ENCODE assay signal across 10 mouse cellular contexts in the genomic region with DNA sequence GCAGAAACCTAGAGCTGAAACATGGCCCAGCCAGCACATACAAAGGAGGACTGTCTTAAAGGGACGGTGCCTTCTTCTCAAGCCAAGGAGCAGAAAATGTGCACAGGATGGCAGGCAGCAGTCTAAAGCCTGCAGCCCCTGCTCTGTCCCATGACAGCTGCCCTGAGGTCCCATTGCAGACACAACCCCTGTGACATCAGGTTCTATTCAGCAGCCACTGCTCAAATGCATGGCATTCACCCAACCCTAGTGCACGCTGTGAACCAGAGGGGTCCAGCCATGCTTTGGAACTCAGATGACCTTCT. TPM values are rescaled to one million over a fixed set of nuclear protein-coding genes. Genes with fewer than 3 reads are reported as not detected.
DNase-seq lines count a peak whose midpoint lies in the region; ATAC-seq lines count a peak whose summit lies in the region.
"Had no signal": no experiment of that assay in that cellular context is flagged by ENCODE, and none has a peak within 500 bp of the region (broad histone marks: within the 10 kb centered on the region; RNA-seq: fewer than 3 reads in every experiment).

No protein-coding gene starts in this region.

- no peak for DNase-seq in heart, embryonic 10.5 days (ENCODE audit: low spot score)
- no peak for DNase-seq in heart, postnatal 36 days
- DNase-seq in right cerebral cortex, postnatal 10 days (ENCODE audit: low spot score in 2 of 2) = peak; percentile 64 to 65
- DNase-seq in right cerebral cortex, adult 18-20 months = no peak
- DNase-seq in kidney, postnatal 36 days = no peak
- DNase-seq in thymus, adult 18-20 months = no peak

- WGBS in heart, embryonic 10.5 days = 61% methylated on average over 2 of the region's 2 CpGs
- 48% methylated on average over 2 of the region's 2 CpGs for WGBS in limb, embryonic 12.5 days

- no peak overlapping the region for H3K4me3 ChIP-seq in heart, embryonic 10.5 days
- no peak overlapping the region for H3K4me3 ChIP-seq in limb, embryonic 12.5 days (replicated peaks)

- intact Hi-C loops in heart, postnatal 36 days (cut with DNase I) = no loop called here

- H3K4me1 ChIP-seq in heart, embryonic 10.5 days = peaks cover 97% of the 10 kb centered on the region
- H3K4me1 ChIP-seq in limb, embryonic 12.5 days (replicated peaks) = peaks cover 77% of the 10 kb centered on the region

- no peaks in the 10 kb centered on the region for H3K9me3 ChIP-seq in heart, embryonic 10.5 days
- no peaks in the 10 kb centered on the region for H3K9me3 ChIP-seq in limb, embryonic 12.5 days

- peak overlapping the region; percentile 80 for H3K27ac ChIP-seq in heart, embryonic 10.5 days
- peak overlapping the region; percentile 86 for H3K27ac ChIP-seq in limb, embryonic 12.5 days

- H3K36me3 ChIP-seq in heart, embryonic 10.5 days = no peaks in the 10 kb centered on the region
- no peaks in the 10 kb centered on the region for H3K36me3 ChIP-seq in limb, embryonic 12.5 days

- peak overlapping the region; percentile 40 for H3K4me2 ChIP-seq in limb, embryonic 12.5 days
- H3K4me2 ChIP-seq: liver, embryonic 11.5 days had no signal

- no peak overlapping the region for H3K9ac ChIP-seq in limb, embryonic 12.5 days (replicated peaks)

- no peak for ATAC-seq in limb, embryonic 12.5 days (ENCODE audit: insufficient number of reproducible peaks, insufficient read depth, low FRiP score, low TSS enrichment, low read depth)
- no peak for ATAC-seq in inflammation-experienced regulatory T-cells, adult 6 months

- no peaks in the 10 kb centered on the region for H3K27me3 ChIP-seq in heart, embryonic 10.5 days (ENCODE audit: insufficient read depth, poor library complexity, severe bottlenecking)
- no peaks in the 10 kb centered on the region for H3K27me3 ChIP-seq in limb, embryonic 12.5 days
- H3K27me3 ChIP-seq: CH12.LX had no signal

RNA-seq across cellular contexts. Expression of a gene that starts 50.1 kb away (rescaled TPM):
- polyA plus RNA-seq in heart, embryonic 10.5 days (2016; fragmentation: Nextera tagmentation; extraction: Ambion mirVana) = 15.5 and 15.6 TPM in 2 replicates
- 10 to 100 TPM; 45.6 to 51.6 TPM for total RNA-seq in heart, postnatal 36 days (2021)
- polyA plus RNA-seq in limb, embryonic 12.5 days (2016; fragmentation: Nextera tagmentation; extraction: Ambion mirVana) = 24.5 and 26.3 TPM in 2 replicates
- polyA plus RNA-seq in inflammation-experienced regulatory T-cells, adult 6 months (2017; shearing (Covaris generic)) = 10 to 100 TPM; 33.8 to 51.6 (median 41.7) TPM

Comparison
In these comparisons a context has a peak if more than half of its experiments do, and no peak if none do; other contexts are left out.
1. DNase-seq: peak in right cerebral cortex, postnatal 10 days (2 of 2); none in heart, embryonic 10.5 days (single experiment), heart, postnatal 36 days (0 of 2), right cerebral cortex, adult 18-20 months (single experiment), kidney, postnatal 36 days (0 of 2) and thymus, adult 18-20 months (0 of 2).